Mouse (Mus musculus): ENCODE data around the gene Asic2. TPM values are rescaled to one million over a fixed set of nuclear protein-coding genes. Genes with fewer than 3 reads are reported as not detected.

Gene Asic2
- polyA plus RNA-seq, 1 experiment from 2014 or later, result 0.28 TPM

DNA sequence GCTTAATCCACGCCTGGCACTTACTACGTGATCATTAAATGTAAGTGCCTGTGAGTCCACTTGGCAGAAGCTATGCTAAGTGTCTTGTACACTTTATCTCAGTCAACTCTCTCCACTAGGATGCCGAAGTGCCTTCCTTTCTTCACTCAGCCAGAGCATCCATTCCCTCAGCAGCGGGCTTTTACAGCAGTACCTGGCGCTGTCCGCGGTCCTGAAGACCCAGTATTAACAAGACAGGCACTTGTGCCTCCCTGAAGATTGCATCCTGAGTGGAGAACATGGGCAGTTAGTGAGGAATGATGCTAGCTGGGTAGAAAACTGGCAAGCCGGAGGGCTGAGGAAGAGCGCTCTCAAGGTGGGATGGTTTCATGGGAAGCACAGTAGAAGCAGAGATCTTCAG is 852.6 kb downstream of the Asic2 start:
- Histone ChIP-seq H3K4me2 (no peak overlapping the region), H3K27me3 (ENCODE audit: insufficient read depth, low read length) (no peaks in the 10 kb centered on the region), H3K9ac (no peak overlapping the region), H3K4me3 (ENCODE audit: low read depth, low read length) (no peak overlapping the region), H3K4me1 (ENCODE audit: insufficient read depth) (no peaks in the 10 kb centered on the region), H3K36me3 (ENCODE audit: insufficient read depth) (no peaks in the 10 kb centered on the region), H3K9me3 (ENCODE audit: low read depth, low read length) (no peaks in the 10 kb centered on the region), H3K27ac (ENCODE audit: low read depth) (no peak overlapping the region)
- no peak for TF ChIP-seq CTCF (IDR thresholded peaks at IDR 0.05; ENCODE audit: low read depth)
- DNase-seq, result peak; percentile 94
- no peak for ATAC-seq (ENCODE audit: insufficient read depth)
- WGBS, result 35% methylated on average over 9 of the region's 9 CpGs

DNA sequence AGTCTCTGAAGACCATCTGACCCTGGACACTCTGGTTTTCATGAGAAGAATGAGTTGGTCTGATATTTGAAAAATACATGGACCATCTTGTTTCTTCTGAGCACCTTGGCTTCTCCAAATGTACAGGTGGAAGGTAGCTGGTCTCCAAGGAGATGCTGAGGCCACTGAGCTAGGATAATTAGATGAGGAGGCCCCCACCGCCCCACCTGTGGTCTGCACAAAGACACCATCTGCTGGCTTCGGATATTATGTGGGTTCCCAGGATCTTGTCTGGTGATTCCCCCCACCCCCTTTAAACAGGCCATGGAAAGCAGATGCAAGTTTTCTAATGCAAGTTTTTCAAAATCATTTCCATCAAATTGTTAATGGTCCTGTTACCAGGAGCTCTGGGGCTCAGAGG is 856.6 kb downstream of the Asic2 start:
- TF ChIP-seq CTCF (IDR thresholded peaks at IDR 0.05; ENCODE audit: low read depth), result no peak
- no peak overlapping the region for H3K4me3 ChIP-seq (ENCODE audit: low read depth, low read length)
- H3K27me3 ChIP-seq (ENCODE audit: insufficient read depth, low read length), result no peaks in the 10 kb centered on the region
- H3K4me2 ChIP-seq, result no peak overlapping the region
- ATAC-seq (ENCODE audit: insufficient read depth), result no peak
- H3K9ac ChIP-seq, result no peak overlapping the region
- H3K9me3 ChIP-seq (ENCODE audit: low read depth, low read length), result no peaks in the 10 kb centered on the region
- no peak overlapping the region for H3K27ac ChIP-seq (ENCODE audit: low read depth)
- WGBS, result 81% methylated on average over 2 of the region's 2 CpGs
- DNase-seq, result no peak
- H3K4me1 ChIP-seq (ENCODE audit: insufficient read depth), result no peaks in the 10 kb centered on the region
- H3K36me3 ChIP-seq (ENCODE audit: insufficient read depth), result no peaks in the 10 kb centered on the region

DNA sequence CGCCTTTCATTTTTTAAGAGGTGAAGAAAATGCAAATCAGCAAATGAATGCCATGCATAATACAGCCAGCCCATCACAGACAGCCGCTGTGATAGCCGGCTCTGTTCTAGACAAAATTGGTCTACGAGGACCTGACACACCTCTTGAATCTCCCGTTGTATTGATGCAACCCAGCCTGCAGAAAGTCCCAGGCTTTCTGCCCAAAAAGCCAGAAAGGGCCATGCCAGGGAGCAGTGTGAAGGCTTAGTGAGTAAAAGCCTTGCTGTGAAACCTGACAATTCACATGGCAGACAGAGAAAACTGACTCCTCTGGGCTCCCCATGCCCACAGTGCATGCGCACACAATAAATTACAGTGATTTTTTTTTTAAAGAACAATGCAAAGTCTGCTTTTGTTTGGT is 858.2 kb downstream of the Asic2 start:
- H3K4me3 ChIP-seq (ENCODE audit: low read depth, low read length), result no peak overlapping the region
- no peak overlapping the region for H3K4me2 ChIP-seq
- H3K9ac ChIP-seq, result no peak overlapping the region
- DNase-seq (no peak), ATAC-seq (ENCODE audit: insufficient read depth) (no peak)
- no peaks in the 10 kb centered on the region for H3K4me1 ChIP-seq (ENCODE audit: insufficient read depth)
- no peak for TF ChIP-seq CTCF (IDR thresholded peaks at IDR 0.05; ENCODE audit: low read depth)
- H3K27ac ChIP-seq (ENCODE audit: low read depth), result no peak overlapping the region
- no peaks in the 10 kb centered on the region for H3K27me3 ChIP-seq (ENCODE audit: insufficient read depth, low read length)
- H3K9me3 ChIP-seq (ENCODE audit: low read depth, low read length), result no peaks in the 10 kb centered on the region
- H3K36me3 ChIP-seq (ENCODE audit: insufficient read depth), result no peaks in the 10 kb centered on the region
- WGBS, result 76% methylated on average over 6 of the region's 6 CpGs

DNA sequence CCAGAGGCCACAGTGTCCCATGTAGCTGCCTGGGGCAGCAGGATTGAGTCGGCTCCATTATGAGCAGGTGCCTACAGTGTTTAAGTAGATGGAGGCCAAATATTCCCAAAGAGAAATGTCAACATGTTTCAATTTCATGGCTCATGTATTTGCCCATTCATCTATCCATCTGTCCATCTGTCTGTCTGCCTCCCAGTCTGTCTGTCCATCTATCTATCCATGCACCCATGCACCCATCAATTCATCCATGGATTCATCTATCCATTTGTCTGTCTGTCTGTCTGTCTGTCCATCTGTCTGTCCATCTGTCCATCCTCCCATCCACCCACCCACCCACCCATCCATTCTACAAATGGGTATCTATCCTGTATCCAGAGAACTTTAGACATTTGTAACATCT is 861.3 kb downstream of the Asic2 start:
- DNase-seq (no peak), ATAC-seq (ENCODE audit: insufficient read depth) (no peak)
- H3K27me3 ChIP-seq (ENCODE audit: insufficient read depth, low read length), result no peaks in the 10 kb centered on the region
- no peak overlapping the region for H3K4me3 ChIP-seq (ENCODE audit: low read depth, low read length)
- H3K36me3 ChIP-seq (ENCODE audit: insufficient read depth), result no peaks in the 10 kb centered on the region
- H3K4me2 ChIP-seq, result no peak overlapping the region
- no peak overlapping the region for H3K27ac ChIP-seq (ENCODE audit: low read depth)
- no peaks in the 10 kb centered on the region for H3K9me3 ChIP-seq (ENCODE audit: low read depth, low read length)
- no peak for TF ChIP-seq CTCF (IDR thresholded peaks at IDR 0.05; ENCODE audit: low read depth)
- WGBS, result 83% methylated on average over 1 of the region's 1 CpGs
- no peaks in the 10 kb centered on the region for H3K4me1 ChIP-seq (ENCODE audit: insufficient read depth)
- H3K9ac ChIP-seq, result no peak overlapping the region

DNA sequence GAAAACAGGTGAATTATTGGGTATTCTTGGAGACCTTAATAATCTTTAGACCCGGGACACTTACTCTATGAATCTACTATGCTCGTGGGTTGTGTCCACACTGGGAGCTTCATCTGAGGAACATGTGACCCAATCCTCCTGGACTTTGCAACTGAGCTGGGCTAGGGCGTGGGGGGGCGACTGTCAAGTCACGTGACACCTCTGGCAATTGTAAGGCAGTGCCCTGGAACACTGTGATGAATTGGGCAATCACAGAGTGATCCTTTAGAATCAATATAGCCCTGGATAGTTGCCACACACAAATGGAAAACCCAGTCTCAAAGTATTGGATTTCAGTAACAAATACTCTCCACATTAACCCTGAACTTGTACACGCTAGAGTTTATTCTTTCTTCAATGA is 867.4 kb downstream of the Asic2 start:
- no peaks in the 10 kb centered on the region for H3K36me3 ChIP-seq (ENCODE audit: insufficient read depth)
- no peak for ATAC-seq (ENCODE audit: insufficient read depth)
- H3K4me1 ChIP-seq (ENCODE audit: insufficient read depth), result no peaks in the 10 kb centered on the region
- no peak for TF ChIP-seq CTCF (IDR thresholded peaks at IDR 0.05; ENCODE audit: low read depth)
- no peak overlapping the region for H3K9ac ChIP-seq
- no peaks in the 10 kb centered on the region for H3K9me3 ChIP-seq (ENCODE audit: low read depth, low read length)
- no peaks in the 10 kb centered on the region for H3K27me3 ChIP-seq (ENCODE audit: insufficient read depth, low read length)
- no peak for DNase-seq
- no peak overlapping the region for H3K4me2 ChIP-seq
- 80% methylated on average over 6 of the region's 6 CpGs for WGBS
- H3K27ac ChIP-seq (ENCODE audit: low read depth), result no peak overlapping the region
- H3K4me3 ChIP-seq (ENCODE audit: low read depth, low read length), result no peak overlapping the region

DNA sequence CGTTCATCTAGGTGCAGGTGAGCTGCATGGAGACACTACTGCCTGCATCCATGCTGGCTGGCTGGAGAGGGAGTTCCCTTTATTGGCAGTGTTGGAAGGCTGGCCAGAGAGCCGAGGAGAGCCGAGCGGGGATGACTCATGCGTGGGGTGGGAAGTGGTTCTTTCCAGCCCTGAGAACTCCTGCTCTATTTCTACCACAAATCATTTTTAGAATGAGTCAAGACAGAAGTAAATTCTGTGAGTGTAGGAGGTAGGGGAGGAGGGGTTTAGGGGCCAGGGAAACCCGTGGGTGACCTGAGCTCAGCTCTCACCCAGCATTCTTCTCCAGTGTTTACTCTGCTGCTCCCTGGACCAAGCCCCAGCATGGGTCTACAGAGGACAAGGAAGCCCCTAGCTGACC is 872.2 kb downstream of the Asic2 start:
- no peaks in the 10 kb centered on the region for H3K9me3 ChIP-seq (ENCODE audit: low read depth, low read length)
- no peak overlapping the region for H3K27ac ChIP-seq (ENCODE audit: low read depth)
- no peak overlapping the region for H3K4me2 ChIP-seq
- no peak for TF ChIP-seq CTCF (IDR thresholded peaks at IDR 0.05; ENCODE audit: low read depth)
- H3K27me3 ChIP-seq (ENCODE audit: insufficient read depth, low read length), result no peaks in the 10 kb centered on the region
- H3K36me3 ChIP-seq (ENCODE audit: insufficient read depth), result no peaks in the 10 kb centered on the region
- no peaks in the 10 kb centered on the region for H3K4me1 ChIP-seq (ENCODE audit: insufficient read depth)
- no peak for ATAC-seq (ENCODE audit: insufficient read depth)
- 44% methylated on average over 6 of the region's 6 CpGs for WGBS
- DNase-seq, result peak; percentile 20
- no peak overlapping the region for H3K9ac ChIP-seq
- H3K4me3 ChIP-seq (ENCODE audit: low read depth, low read length), result no peak overlapping the region

GRCm38 (mm10) chr11:81094581-81094980 is 873.7 kb downstream of the Asic2 start:
- no peak for DNase-seq
- Histone ChIP-seq H3K9me3 (ENCODE audit: low read depth, low read length) (no peaks in the 10 kb centered on the region), H3K4me1 (ENCODE audit: insufficient read depth) (no peaks in the 10 kb centered on the region), H3K27me3 (ENCODE audit: insufficient read depth, low read length) (no peaks in the 10 kb centered on the region), H3K4me3 (ENCODE audit: low read depth, low read length) (no peak overlapping the region), H3K36me3 (ENCODE audit: insufficient read depth) (no peaks in the 10 kb centered on the region), H3K27ac (ENCODE audit: low read depth) (no peak overlapping the region), H3K4me2 (no peak overlapping the region), H3K9ac (no peak overlapping the region)
- no peak for ATAC-seq (ENCODE audit: insufficient read depth)
- WGBS, result 75% methylated on average over 8 of the region's 8 CpGs
- TF ChIP-seq CTCF (IDR thresholded peaks at IDR 0.05; ENCODE audit: low read depth), result no peak

GRCm38 (mm10) chr11:81092161-81092560 is 876.1 kb downstream of the Asic2 start:
- DNase-seq, result no peak
- Histone ChIP-seq H3K9me3 (ENCODE audit: low read depth, low read length) (no peaks in the 10 kb centered on the region), H3K4me1 (ENCODE audit: insufficient read depth) (no peaks in the 10 kb centered on the region), H3K27me3 (ENCODE audit: insufficient read depth, low read length) (no peaks in the 10 kb centered on the region), H3K4me2 (no peak overlapping the region), H3K27ac (ENCODE audit: low read depth) (no peak overlapping the region), H3K36me3 (ENCODE audit: insufficient read depth) (no peaks in the 10 kb centered on the region), H3K4me3 (ENCODE audit: low read depth, low read length) (no peak overlapping the region), H3K9ac (no peak overlapping the region)
- no peak for TF ChIP-seq CTCF (IDR thresholded peaks at IDR 0.05; ENCODE audit: low read depth)
- 76% methylated on average over 2 of the region's 2 CpGs for WGBS
- ATAC-seq (ENCODE audit: insufficient read depth), result no peak
